Mouse (Mus musculus) neural tube, embryonic 11.5 days (tissue): ENCODE data around the gene Gm42417. TPM values are rescaled to one million over a fixed set of nuclear protein-coding genes. Genes with fewer than 3 reads are reported as not detected.
A peak's percentile ranks its signal among the peaks of the same experiment; 100 is the strongest.

Source experiments
- ATAC-seq: fragments of 200-750 bp; cut with Nextera tagmentation; 2 replicates; pipeline ENCODE4 v1.8.0; 2017; ENCODE audit warnings: moderate number of reproducible peaks, mild to moderate bottlenecking, moderate TSS enrichment, moderate library complexity; ENCODE audit not compliant: insufficient read depth, low FRiP score, low TSS enrichment
- DNase-seq: peaks from one replicate; pipeline ENCODE4 v3.0.0-alpha.2; 2015; ENCODE audit warnings: low spot score
- H3K27ac ChIP-seq: fragments of 300-500 bp; sonication (generic); 2 replicates; pipeline ENCODE4 v1.5.1; 2014; ENCODE audit warnings: low read depth, mild to moderate bottlenecking, low read length
- H3K27me3 ChIP-seq: fragments of 300-500 bp; sonication (generic); 2 replicates; pipeline ENCODE4 v1.6.1; 2014; ENCODE audit warnings: mild to moderate bottlenecking, low read length, mixed read lengths; ENCODE audit not compliant: control insufficient read depth, insufficient read depth
- H3K36me3 ChIP-seq: fragments of 300-500 bp; sonication (generic); 2 replicates; pipeline ENCODE4 v1.6.1; 2014; ENCODE audit warnings: mild to moderate bottlenecking, low read length, moderate library complexity, mixed read lengths; ENCODE audit not compliant: control insufficient read depth, insufficient read depth
- H3K4me1 ChIP-seq: fragments of 300-500 bp; sonication (generic); 2 replicates; pipeline ENCODE4 v1.6.1; 2014; ENCODE audit warnings: low read length, mixed read lengths; ENCODE audit not compliant: control insufficient read depth, insufficient read depth
- H3K4me2 ChIP-seq: fragments of 300-500 bp; sonication (generic); 2 replicates; pipeline ENCODE4 v1.6.1; 2014; ENCODE audit warnings: low read depth, mild to moderate bottlenecking, moderate library complexity
- H3K4me3 ChIP-seq: fragments of 300-500 bp; sonication (generic); 2 replicates; pipeline ENCODE4 v1.5.1; 2014; ENCODE audit warnings: low read depth, low read length
- H3K9ac ChIP-seq: fragments of 300-500 bp; sonication (generic); 2 replicates; pipeline ENCODE4 v1.6.1; 2014; ENCODE audit warnings: mild to moderate bottlenecking, low read length
- H3K9me3 ChIP-seq: fragments of 300-500 bp; sonication (generic); 2 replicates; pipeline ENCODE4 v1.6.1; 2016; ENCODE audit warnings: low read length; ENCODE audit not compliant: control insufficient read depth
- WGBS: fragments of 180-500 bp; shearing (Covaris S2); extraction: QIAGEN DNeasy Blood & Tissue Kit; methylation state at CpG from one replicate; pipeline ENCODE4 v1.1.7; 2014; 5-methylcytosine and 5-hydroxymethylcytosine counted together
- polyA plus RNA-seq: library from polyadenylated mRNA; unstranded; fragments of >200 nt; fragmentation: Nextera tagmentation; extraction: Ambion mirVana; gene quantifications from 2 replicates; pipeline ENCODE4 v1.2.1, GENCODE M21; 2014

The Gm42417 gene
- polyA plus RNA-seq, 1 experiment from 2014 or later, result 0.28 TPM

DNA sequence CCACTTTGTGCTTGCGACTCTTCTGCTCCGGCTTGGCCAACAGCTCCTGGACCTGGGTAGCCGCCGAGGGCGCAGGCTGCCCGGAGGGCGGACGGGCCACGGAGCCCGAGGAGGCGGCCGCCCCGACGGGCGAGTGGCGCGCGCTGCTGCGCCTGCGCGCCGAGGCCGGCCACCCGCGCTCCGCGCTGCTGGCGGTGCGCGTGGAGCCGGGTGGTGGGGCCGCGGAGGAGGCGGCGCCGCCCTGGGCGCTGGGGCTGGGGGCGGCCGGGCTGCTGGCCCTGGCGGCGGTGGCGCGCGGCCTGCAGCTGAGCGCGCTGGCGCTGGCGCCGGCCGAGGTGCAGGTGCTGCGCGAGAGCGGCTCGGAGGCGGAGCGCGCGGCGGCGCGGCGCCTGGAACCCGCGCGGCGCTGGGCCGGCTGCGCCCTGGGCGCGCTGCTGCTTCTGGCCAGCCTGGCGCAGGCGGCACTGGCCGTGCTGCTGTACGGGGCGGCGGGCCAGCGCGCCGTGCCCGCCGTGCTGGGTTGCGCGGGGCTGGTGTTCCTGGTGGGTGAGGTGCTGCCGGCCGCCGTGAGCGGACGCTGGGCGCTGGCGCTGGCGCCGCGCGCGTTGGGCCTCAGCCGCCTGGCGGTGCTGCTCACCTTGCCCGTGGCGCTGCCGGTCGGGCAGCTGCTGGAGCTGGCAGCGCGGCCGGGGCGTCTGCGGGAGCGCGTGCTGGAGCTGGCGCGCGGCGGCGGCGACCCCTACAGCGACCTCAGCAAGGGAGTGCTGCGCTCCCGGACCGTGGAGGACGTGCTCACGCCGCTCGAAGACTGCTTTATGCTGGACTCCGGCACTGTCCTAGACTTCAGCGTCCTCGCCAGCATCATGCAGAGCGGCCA is 26.9 kb downstream of the Gm42417 start:
- Histone ChIP-seq H3K4me2 (peak overlapping the region; percentile 87), H3K9ac (peak overlapping the region; percentile 88), H3K27me3 (no peaks in the 10 kb centered on the region), H3K36me3 (no peaks in the 10 kb centered on the region), H3K4me1 (0 out of 2 replicates have a peak, but pooled peaks cover 6% of the 10 kb centered on the region), H3K4me3 (peak overlapping the region; percentile 95), H3K9me3 (no peaks in the 10 kb centered on the region), H3K27ac (peak overlapping the region; percentile 96)
- DNase-seq, result peak; percentile 63
- 0% methylated on average over 61 of the region's 126 CpGs for WGBS
- peak; percentile 68 for ATAC-seq

DNA sequence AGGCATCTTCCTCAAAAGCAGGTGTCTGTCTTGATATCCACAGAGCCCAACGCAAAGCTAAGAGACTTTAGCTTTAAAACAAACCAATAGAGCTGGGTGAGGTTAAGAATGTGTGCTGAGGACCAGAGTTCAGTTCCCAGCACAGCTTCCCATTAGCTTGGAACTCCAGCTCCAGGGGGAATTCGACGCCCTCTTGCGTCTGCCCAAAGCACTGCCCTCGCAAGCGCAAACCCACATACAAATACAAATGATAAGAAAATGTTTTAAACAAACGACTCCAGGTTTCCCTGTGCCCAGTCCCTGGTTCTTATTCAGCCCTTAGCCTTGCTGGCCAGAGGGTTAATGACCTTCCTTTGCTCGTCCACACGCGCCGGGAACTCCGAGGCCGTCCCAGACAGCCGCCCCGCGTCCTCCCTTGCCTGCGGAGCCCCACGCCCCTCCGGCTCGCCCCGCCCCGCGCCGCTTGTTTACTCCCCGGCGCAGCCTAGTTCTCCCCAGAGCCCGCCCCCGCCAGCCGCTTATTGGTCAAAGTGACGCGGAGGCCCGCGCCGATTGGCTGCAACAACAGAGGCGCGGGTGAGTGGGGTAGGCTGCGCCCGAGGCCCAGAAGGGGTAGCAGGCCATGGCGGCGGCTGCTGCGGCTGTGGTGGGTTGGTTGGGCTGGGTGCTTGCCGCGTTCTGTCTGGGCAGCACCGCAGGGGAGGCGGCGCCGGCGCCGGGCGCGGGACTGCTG is 27.8 kb downstream of the Gm42417 start, which contains the start of gene Cnnm3:
TSS of gene Cnnm3 (plus strand) at position 579 of the 733 bp plus-strand sequence.
- H3K9me3 ChIP-seq, result no peaks in the 10 kb centered on the region
- no peaks in the 10 kb centered on the region; the same call in 1 of the 2 replicates for H3K36me3 ChIP-seq
- peak within 1 kb of the TSS; percentile 87 for H3K4me2 ChIP-seq
- H3K27ac ChIP-seq, result peak within 1 kb of the TSS; percentile 96
- no peaks in the 10 kb centered on the region for H3K27me3 ChIP-seq
- H3K4me3 ChIP-seq, result peak within 1 kb of the TSS; percentile 95
- peak within 1 kb of the TSS; percentile 88 for H3K9ac ChIP-seq
- DNase-seq (peak; percentile 100), ATAC-seq (peak; percentile 96)
- 1% methylated on average over 44 of the region's 51 CpGs for WGBS
- 0 out of 2 replicates have a peak, but pooled peaks cover 6% of the 10 kb centered on the region for H3K4me1 ChIP-seq

GRCm38 (mm10) chr1:36508238-36508637 is 31.0 kb downstream of the Gm42417 start:
- H3K9me3 ChIP-seq, result no peaks in the 10 kb centered on the region
- H3K9ac ChIP-seq, result no peak overlapping the region
- ATAC-seq, result no peak
- H3K27me3 ChIP-seq, result no peaks in the 10 kb centered on the region
- 0 out of 2 replicates have a peak, but pooled peaks cover 1% of the 10 kb centered on the region for H3K4me1 ChIP-seq
- H3K27ac ChIP-seq, result no peak overlapping the region
- no peak overlapping the region for H3K4me3 ChIP-seq
- no peaks in the 10 kb centered on the region; the same call in 1 of the 2 replicates for H3K36me3 ChIP-seq
- WGBS, result 86% methylated on average over 5 of the region's 5 CpGs
- DNase-seq, result no peak
- no peak overlapping the region for H3K4me2 ChIP-seq

GRCm38 (mm10) chr1:36501261-36501660 is 38.0 kb downstream of the Gm42417 start:
- no peak overlapping the region for H3K4me2 ChIP-seq
- ATAC-seq (no peak), DNase-seq (peak; percentile 80)
- H3K9me3 ChIP-seq, result no peaks in the 10 kb centered on the region
- no peak overlapping the region for H3K9ac ChIP-seq
- H3K27ac ChIP-seq, result no peak overlapping the region
- no peak overlapping the region for H3K4me3 ChIP-seq
- H3K27me3 ChIP-seq, result no peaks in the 10 kb centered on the region
- no peaks in the 10 kb centered on the region for H3K4me1 ChIP-seq
- WGBS, result 13% methylated on average over 3 of the region's 3 CpGs
- H3K36me3 ChIP-seq, result peaks cover 2% of the 10 kb centered on the region; the same call in 1 of the 2 replicates

DNA sequence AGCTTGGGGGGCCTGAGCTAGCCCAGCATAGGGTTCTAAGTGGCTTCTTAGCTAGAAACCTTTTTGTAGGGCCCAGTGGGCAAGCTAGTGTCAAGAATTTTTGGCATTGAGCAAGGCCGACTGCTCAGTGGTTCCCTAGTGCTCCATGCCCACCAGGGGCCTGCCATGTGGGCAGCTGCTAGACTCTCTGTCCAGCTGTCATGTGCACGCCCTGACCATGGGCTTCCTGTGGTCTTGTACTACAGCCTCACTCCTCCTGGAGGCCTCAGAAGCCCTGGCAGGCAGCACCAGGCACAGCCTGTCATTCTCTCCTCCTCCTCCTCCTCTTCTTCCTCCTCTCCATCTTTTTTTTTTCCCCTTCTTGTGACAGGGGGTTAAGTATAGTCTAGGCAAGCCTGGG is 41.9 kb downstream of the Gm42417 start:
- H3K4me2 ChIP-seq, result no peak overlapping the region
- no peak for ATAC-seq
- no peak overlapping the region for H3K9ac ChIP-seq
- H3K9me3 ChIP-seq, result no peaks in the 10 kb centered on the region
- H3K4me1 ChIP-seq, result no peaks in the 10 kb centered on the region
- WGBS, result 92% methylated on average over 2 of the region's 2 CpGs
- no peak overlapping the region for H3K27ac ChIP-seq
- H3K36me3 ChIP-seq, result peaks cover 2% of the 10 kb centered on the region; the same call in 1 of the 2 replicates
- DNase-seq, result no peak
- H3K4me3 ChIP-seq, result no peak overlapping the region
- H3K27me3 ChIP-seq, result no peaks in the 10 kb centered on the region

DNA sequence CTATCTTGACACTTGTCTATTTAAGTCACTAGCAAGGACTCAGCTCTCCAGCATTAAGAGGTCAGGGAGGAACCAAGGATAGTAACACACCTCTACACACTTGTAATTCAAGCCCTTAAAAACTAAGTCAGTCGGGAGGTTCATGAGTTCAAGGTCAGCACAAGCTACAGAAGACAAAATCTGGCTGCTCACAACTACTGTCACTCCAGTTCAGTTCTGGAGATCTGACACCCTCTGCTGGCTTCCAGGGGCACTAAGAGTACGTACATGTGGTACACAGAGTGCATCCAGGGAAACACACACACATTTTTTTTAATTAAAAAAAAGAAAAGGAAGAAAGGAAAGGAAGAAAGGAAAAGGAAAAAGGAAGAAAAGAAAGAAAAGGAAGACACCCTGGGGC is 42.5 kb downstream of the Gm42417 start:
- ATAC-seq (no peak), DNase-seq (no peak)
- Histone ChIP-seq H3K4me1 (no peaks in the 10 kb centered on the region), H3K36me3 (peaks cover 2% of the 10 kb centered on the region; the same call in 1 of the 2 replicates), H3K27me3 (no peaks in the 10 kb centered on the region), H3K4me3 (no peak overlapping the region), H3K27ac (no peak overlapping the region), H3K9ac (no peak overlapping the region), H3K4me2 (no peak overlapping the region), H3K9me3 (no peaks in the 10 kb centered on the region)
- WGBS, result 69% methylated on average over 2 of the region's 2 CpGs

DNA sequence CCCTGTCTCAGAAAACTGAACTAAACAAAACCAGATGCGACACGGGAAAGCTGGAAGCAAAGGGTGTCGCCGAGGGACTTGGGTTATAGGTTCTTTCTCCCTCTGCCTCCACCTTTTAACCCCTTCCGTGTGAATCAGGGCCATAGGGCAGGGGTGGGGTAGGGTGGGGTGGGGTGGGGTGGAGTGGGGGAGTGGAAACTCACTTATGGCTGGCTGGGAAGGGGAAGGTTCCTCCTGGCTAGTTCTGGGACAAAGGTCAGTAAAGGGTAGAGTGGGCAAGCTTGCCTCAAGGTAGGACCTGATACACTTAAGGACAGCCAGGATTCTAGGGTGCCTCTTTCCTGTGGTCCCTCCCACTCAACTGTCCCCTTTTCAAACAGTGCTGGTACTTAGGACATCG is 45.9 kb downstream of the Gm42417 start:
- WGBS, result 80% methylated on average over 6 of the region's 6 CpGs
- no peaks in the 10 kb centered on the region for H3K36me3 ChIP-seq
- DNase-seq (no peak), ATAC-seq (no peak)
- no peaks in the 10 kb centered on the region for H3K9me3 ChIP-seq
- H3K4me3 ChIP-seq, result no peak overlapping the region
- no peaks in the 10 kb centered on the region for H3K27me3 ChIP-seq
- H3K27ac ChIP-seq, result no peak overlapping the region
- no peaks in the 10 kb centered on the region for H3K4me1 ChIP-seq
- no peak overlapping the region for H3K4me2 ChIP-seq
- H3K9ac ChIP-seq, result no peak overlapping the region

GRCm38 (mm10) chr1:36492416-36493139 is 46.7 kb downstream of the Gm42417 start:
- H3K9ac ChIP-seq, result no peak overlapping the region
- no peaks in the 10 kb centered on the region for H3K27me3 ChIP-seq
- no peaks in the 10 kb centered on the region for H3K36me3 ChIP-seq
- no peak overlapping the region for H3K4me2 ChIP-seq
- H3K4me1 ChIP-seq, result no peaks in the 10 kb centered on the region
- no peaks in the 10 kb centered on the region for H3K9me3 ChIP-seq
- WGBS, result 57% methylated on average over 9 of the region's 9 CpGs
- no peak overlapping the region for H3K27ac ChIP-seq
- ATAC-seq (no peak), DNase-seq (peak; percentile 53)
- H3K4me3 ChIP-seq, result no peak overlapping the region
